Mouse (Mus musculus): ENCODE measurements at regions not wholly inside any gene's neighbourhood (a gene's known extent, or its start where the extent isn't known, plus 50 kb on each side); places are given as distances from the start of the nearest gene placed in this dataset. TPM values are rescaled to one million over a fixed set of nuclear protein-coding genes. Genes with fewer than 3 reads are reported as not detected.

GRCm38 (mm10) chr10:60884806-60885205 is 53.4 kb upstream of the Unc5b start:
- ATAC-seq (ENCODE audit: low FRiP score, low TSS enrichment): no peak
- Histone ChIP-seq H3K4me3 (ENCODE audit: low read length) (no peak overlapping the region), H3K27ac (ENCODE audit: low read length) (no peak overlapping the region), H3K27me3 (ENCODE audit: insufficient read depth, low read length) (0 out of 2 replicates have a peak, but pooled peaks cover 2% of the 10 kb centered on the region), H3K9me3 (ENCODE audit: low read length) (no peaks in the 10 kb centered on the region), H3K9ac (replicated peaks; ENCODE audit: low read length) (no peak overlapping the region), H3K36me3 (ENCODE audit: insufficient read depth, low read length) (no peaks in the 10 kb centered on the region), H3K4me1 (ENCODE audit: insufficient read depth, low read length) (peaks cover 6% of the 10 kb centered on the region; the same call in 1 of the 2 replicates), H3K4me2 (replicated peaks; ENCODE audit: low read depth, low read length) (no peak overlapping the region)
- 90% methylated on average over 5 of the region's 5 CpGs for WGBS

MicroRNAs in the stretch of these regions (microRNA counts, 519-probe panel; counts per million panel counts)
- 104 counts per million, percentile 35 among the panel's probes with 10 or more counts for microRNA mmu-miR-466j

Small RNA genes in the stretch of these regions (microRNA-seq; reads per million reads assigned to microRNA genes)
- gene Mir466j (not detected), gene Mir6408 (not detected)

Measured in kidney, embryonic 16.5 days (tissue).